Mouse (Mus musculus) adrenal gland, adult (tissue): Measurements from ENCODE around the gene CT030661.1.

Experiments
- DNase-seq, 2 experiments: peaks; one replicate each; pipeline ENCODE4 v3.0.0; 2022 to 2023; ENCODE audit warnings: low spot score in 1 of 2; ENCODE audit not compliant: inconsistent age in 2 of 2

CT030661.1 gene

GRCm38 (mm10) chr17:22314730-22315226, at the start of gene CT030661.1:
Gene CT030661.1, minus strand, starts transcription at chr17:22314837.
- peak; percentile 91 to 98 for DNase-seq

GRCm38 (mm10) chr17:22363895-22364294, 49.3 kb upstream of the CT030661.1 start:
- DNase-seq, result no peak

GRCm38 (mm10) chr17:22361101-22361781, 46.6 kb upstream of the CT030661.1 start, which contains the start of the genes Zfp944 and Zfp758:
Gene Zfp944, minus strand, starts transcription at chr17:22361400.
Gene Zfp758, plus strand, starts transcription at chr17:22361453.
- peak; percentile 68 to 93 for DNase-seq

GRCm38 (mm10) chr17:22360572-22360971, 45.9 kb upstream of the CT030661.1 start:
- peak in 1 of 2 experiments; percentile 37 for DNase-seq

- DNase-seq, result peak in 1 of 2 experiments; percentile 66
Measured at GRCm38 (mm10) chr17:22352794-22353193, 38.2 kb upstream of the CT030661.1 start.

- DNase-seq, result peak in 1 of 2 experiments; percentile 23
Measured at GRCm38 (mm10) chr17:22315247-22315646, 610 bp upstream of the CT030661.1 start.

- peak in 1 of 2 experiments; percentile 20 for DNase-seq
Measured at GRCm38 (mm10) chr17:22314219-22314618, 418 bp downstream of the CT030661.1 start.
